Mouse (Mus musculus) lung, postnatal 4 days (tissue): Measurements from ENCODE around the gene Nr1h4.
"Not testable (repeated sequence)": the region's sequence is repeated elsewhere in the genome, so short reads cannot be mapped to it uniquely, and the experiment has no call there.

Experiments
- DNase-seq, 2 experiments: peaks; one replicate each; pipeline ENCODE4 v3.0.0; 2021

Nr1h4 gene

GRCm38 (mm10) chr10:89532929-89533727 is at the start of gene Nr1h4:
Nr1h4 (minus strand) TSS chr10:89533585.
- peak; percentile 49 to 50 for DNase-seq

DNA sequence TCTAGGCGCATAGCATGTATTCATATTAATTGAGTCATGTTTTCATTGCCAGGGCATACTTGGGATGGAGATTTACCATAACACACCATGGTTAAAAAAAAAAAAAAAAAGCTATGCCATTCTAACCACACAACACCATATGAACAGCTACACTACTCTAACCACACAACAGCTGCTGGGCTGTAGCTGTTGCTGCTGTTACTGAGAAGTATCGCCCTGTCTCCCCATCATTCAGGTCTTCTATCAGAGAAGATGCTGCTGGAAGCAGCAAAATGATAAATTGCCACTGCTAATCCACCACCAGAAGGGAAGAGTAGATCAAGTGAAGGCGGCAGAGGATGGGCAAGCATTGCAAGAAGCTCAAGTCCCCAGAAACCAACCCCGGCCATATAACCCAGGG is 45.4 kb upstream of the Nr1h4 start:
- DNase-seq = no peak

- no peak for DNase-seq
Observed at GRCm38 (mm10) chr10:89577666-89578065, 44.3 kb upstream of the Nr1h4 start.

DNA sequence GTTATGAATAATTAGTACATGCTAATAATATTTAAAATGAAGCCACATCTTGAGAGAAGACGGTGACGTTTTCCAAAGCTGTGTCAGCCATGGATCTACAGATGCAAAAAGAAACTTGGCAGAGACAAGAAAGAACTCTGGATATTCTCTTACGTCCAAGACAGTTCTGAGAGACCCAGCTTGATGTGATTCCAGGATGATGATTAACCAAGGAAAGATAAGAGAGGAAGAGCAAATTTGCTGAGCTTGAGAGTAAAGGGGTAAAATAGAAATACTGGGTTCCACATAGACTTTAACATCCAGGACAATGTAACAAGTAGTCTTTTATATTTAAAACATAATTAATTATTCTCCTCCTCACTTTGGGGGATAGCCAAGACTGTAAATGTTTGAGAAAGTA is 40.0 kb upstream of the Nr1h4 start:
- DNase-seq = no peak

DNA sequence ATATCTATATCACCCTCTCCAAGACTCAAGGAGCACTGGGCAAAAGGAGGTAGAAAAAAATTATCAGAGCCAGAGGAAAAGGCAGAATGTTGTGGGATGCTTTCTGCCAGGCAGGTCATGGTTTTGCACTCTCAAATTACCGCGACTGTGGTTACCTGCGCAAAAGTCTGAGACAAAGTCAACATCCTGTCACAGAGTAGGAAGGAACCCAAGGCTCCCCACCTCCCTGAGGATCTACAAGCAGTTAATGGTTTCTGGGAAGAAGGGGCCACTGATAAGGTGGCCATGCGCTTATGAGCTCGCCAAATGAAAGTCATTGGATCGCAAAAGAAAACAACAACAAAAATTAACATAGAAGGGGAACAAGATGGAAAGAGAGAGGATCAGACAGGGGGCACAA is 39.6 kb upstream of the Nr1h4 start:
- DNase-seq = no peak

- DNase-seq = no peak
Observed at GRCm38 (mm10) chr10:89567391-89567790, 34.0 kb upstream of the Nr1h4 start.

DNA sequence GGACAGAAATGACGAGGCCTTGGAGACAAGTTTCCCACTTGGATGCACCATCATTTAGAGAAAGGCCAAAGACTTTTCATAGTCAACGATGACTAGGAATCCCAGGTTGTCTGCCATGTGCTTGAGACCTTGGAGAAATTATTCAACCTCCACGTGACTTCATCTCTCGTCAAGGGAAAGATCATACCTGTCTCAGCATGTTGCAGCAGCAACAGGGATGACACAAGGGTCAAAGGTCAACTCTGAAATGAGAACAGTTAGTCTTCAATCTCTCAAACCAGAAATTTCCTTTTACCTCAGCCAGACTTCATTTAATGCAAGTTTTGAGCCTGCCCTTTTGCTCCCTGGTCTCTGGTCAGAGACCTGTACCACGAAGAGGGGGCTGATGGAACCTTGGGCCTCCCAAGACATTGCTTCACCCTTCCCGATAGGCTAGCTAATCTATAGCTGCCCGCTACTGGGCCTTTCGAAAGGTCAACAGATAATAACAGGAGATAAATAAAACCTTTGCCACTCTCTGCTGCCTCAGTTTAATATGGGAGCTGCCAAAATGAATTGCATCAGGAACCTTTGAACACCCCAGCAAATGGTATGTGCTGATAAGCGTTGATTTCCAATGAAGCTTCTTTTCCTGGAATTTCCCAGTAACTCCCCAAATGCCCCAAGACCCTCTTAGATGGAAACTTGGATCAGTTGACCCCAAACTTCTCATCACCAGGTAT is 32.1 kb upstream of the Nr1h4 start:
- no peak for DNase-seq

DNA sequence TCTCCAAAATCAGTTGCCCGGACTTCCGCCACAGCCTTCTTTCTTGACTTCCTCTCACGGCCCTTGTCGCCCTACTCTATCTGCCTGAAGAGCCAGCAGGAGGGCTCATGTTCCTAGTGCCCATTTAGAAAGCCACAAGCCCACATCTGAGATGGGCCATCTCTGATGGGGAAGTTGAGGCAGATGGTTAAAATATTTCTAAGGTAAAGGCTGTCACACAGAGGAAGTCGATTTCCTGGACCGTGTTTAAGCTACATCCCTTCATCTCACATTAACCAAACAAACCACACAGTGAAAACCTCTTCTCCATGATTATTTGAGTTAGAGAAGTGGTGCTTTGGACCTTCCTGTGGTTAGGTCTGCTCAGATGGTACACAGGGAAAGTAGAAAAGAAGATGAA is 28.7 kb upstream of the Nr1h4 start:
- no peak for DNase-seq

GRCm38 (mm10) chr10:89559351-89559750 is 26.0 kb upstream of the Nr1h4 start:
- DNase-seq = no peak

GRCm38 (mm10) chr10:89554885-89555284 is 21.5 kb upstream of the Nr1h4 start:
- DNase-seq = not testable (repeated sequence)

- DNase-seq = not testable (repeated sequence)
Observed at GRCm38 (mm10) chr10:89553855-89554254, 20.5 kb upstream of the Nr1h4 start.

DNA sequence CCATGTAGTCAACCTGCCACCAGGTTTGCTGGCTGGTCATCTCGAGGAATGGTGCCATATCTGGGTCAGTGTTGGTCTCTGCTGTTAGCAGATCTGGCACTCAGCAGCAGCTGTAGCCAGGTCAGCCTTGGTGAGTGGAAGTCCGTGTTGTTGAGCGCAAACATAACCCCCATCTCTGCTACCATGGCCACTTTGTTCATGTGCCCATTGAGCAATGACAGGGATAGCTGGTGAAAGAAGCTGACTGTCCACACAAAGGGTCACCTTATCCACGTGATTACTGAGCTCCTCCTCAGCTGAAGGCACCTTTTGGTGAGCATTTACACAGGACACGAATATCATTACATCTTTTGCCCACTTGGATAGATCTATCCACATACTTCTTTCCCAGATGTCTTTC is 19.6 kb upstream of the Nr1h4 start:
- no peak for DNase-seq

- no peak for DNase-seq
Observed at GRCm38 (mm10) chr10:89551657-89552056, 18.3 kb upstream of the Nr1h4 start.

DNA sequence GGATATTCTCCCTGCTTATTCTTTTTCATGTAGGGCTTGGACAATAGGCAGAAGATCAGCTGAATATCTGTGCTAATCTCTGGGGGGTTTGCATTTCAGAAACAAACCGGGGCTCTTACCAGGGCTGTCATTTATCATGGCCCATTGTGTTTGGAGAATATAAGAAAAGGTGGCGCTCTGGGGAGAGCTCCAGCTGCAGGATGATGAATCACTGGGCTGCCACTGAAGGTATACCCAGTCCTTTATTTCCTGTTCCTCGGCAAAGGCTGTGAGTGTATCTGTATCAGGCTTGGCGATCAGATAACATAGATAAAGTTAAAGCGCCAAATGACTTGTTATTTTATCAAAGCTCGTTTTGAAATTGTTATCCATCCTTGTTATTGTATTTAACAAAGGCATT is 14.6 kb upstream of the Nr1h4 start:
- DNase-seq = no peak

DNA sequence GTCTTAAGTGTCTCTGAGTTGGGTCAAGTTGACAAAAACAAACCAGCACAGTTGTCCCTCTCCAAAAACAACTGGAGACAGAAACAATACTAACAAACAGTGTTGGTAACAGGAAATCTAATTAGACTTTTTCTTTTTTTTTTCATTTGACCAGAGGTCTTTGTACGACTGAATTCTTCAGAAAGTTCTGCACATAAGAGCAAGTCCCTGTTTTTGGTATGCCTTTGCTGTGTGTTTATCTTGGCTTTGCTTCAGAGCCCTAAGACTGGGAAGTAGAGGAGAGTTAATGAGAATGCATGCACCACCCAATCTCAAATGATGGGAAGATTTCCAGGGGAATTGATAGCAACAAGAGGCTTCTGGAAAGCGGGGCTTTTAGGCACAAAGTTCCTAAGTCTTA is 13.6 kb upstream of the Nr1h4 start:
- no peak for DNase-seq

- no peak for DNase-seq
Observed at GRCm38 (mm10) chr10:89543867-89544266, 10.5 kb upstream of the Nr1h4 start.

- no peak for DNase-seq
Observed at GRCm38 (mm10) chr10:89542321-89542720, 8.9 kb upstream of the Nr1h4 start.

GRCm38 (mm10) chr10:89532451-89532850 is 934 bp downstream of the Nr1h4 start:
- DNase-seq = no peak

DNA sequence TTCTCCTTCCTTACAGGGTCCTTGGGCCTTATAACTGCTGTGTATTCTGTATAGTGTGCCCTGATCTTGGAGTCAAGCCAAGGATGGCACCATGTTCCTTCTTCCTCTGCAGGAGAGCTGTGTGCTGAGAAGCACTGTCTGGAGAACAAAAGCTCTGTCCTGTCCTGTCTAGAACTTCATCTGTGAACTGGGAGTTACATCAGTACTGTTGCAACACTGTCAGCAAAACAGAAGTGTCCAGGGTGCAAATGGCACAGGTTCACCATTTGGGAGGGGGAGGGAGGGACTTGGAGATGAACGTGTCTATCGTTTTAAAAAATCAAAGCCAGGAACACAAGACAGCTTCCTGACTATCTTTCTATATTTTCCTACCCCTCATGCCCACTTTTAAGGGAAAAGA is 1.4 kb downstream of the Nr1h4 start:
- DNase-seq = no peak

DNA sequence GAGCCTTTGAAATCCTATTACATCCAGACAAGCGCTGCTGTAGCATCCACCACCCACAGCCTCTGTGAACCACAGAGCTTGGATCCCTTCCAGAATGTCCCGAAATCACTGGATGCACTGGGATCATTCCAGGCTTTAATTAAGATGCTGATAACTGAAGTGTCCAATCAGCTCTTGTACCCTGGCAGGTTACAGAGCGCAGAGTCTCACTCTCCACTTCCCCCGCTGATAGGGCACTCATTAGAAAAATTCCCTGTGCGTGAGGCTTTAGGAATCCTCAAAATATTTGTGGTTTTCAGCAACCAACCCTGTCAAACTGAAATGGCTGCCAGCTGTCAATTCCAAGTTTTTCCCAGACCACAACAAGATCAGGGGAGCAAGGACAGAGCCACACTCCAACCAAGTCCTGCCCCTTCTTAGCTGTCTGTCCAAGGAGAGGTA is 2.2 kb downstream of the Nr1h4 start:
- peak in 1 of 2 experiments; percentile 17 for DNase-seq

- DNase-seq = no peak
Observed at GRCm38 (mm10) chr10:89527054-89527453, 6.3 kb downstream of the Nr1h4 start.

GRCm38 (mm10) chr10:89525823-89526222 is 7.6 kb downstream of the Nr1h4 start:
- no peak for DNase-seq

DNA sequence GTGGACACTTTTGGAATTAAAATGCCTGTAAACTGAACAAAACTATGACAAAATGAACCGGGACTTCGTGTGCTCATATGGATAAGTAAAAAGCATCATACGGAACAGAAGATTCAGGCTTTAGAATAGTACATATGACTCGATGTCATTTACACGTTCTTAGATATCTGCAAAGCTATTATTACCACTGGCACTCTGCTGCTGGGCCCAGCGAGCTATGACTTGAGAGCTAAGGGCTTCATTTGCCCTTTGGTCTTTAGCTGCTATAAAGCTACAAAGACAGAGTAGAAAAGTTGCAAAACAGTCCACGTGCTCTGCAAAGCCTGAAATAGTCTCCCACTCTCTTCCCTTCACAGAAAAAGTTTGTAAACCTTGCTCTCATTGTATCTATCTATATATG is 10.9 kb downstream of the Nr1h4 start:
- no peak for DNase-seq

- no peak for DNase-seq
Observed at GRCm38 (mm10) chr10:89521790-89522431, 11.5 kb downstream of the Nr1h4 start.
